Comparison of ENCODE assay signal across 8 mouse cellular contexts in genomic region chr9:48910885-48911537, GRCm38 (mm10). TPM values are rescaled to one million over a fixed set of nuclear protein-coding genes. Genes with fewer than 3 reads are reported as not detected.
DNase-seq lines count a peak whose midpoint lies in the region; ATAC-seq lines count a peak whose summit lies in the region.

TSS of gene Htr3a (minus strand) at chr9:48911099.

- H3K4me3 ChIP-seq in midbrain, embryonic 10.5 days, result no peak within 1 kb of the TSS
- no peak within 1 kb of the TSS for H3K4me3 ChIP-seq in midbrain, embryonic 11.5 days (ENCODE audit: low read depth, low read length)
- H3K4me3 ChIP-seq in embryonic facial prominence, embryonic 15.5 days (replicated peaks), result no peak within 1 kb of the TSS
- no peak within 1 kb of the TSS for H3K4me3 ChIP-seq in heart, embryonic 15.5 days
- H3K4me3 ChIP-seq in lung, embryonic 15.5 days, result no peak within 1 kb of the TSS

- H3K27me3 ChIP-seq in midbrain, embryonic 10.5 days (ENCODE audit: low read depth, poor library complexity, severe bottlenecking), result peaks cover 30% of the 10 kb centered on the region
- H3K27me3 ChIP-seq in midbrain, embryonic 11.5 days (ENCODE audit: control insufficient read depth, insufficient read depth, low read length), result no peaks in the 10 kb centered on the region
- no peaks in the 10 kb centered on the region; the same call in 1 of the 2 replicates for H3K27me3 ChIP-seq in embryonic facial prominence, embryonic 15.5 days
- H3K27me3 ChIP-seq in heart, embryonic 15.5 days, result 0 out of 2 replicates have a peak, but pooled peaks cover 6% of the 10 kb centered on the region
- no peaks in the 10 kb centered on the region for H3K27me3 ChIP-seq in lung, embryonic 15.5 days

- no peaks in the 10 kb centered on the region for H3K9me3 ChIP-seq in midbrain, embryonic 10.5 days (replicated peaks)
- no peaks in the 10 kb centered on the region for H3K9me3 ChIP-seq in midbrain, embryonic 11.5 days (ENCODE audit: control insufficient read depth, low read length)
- H3K9me3 ChIP-seq in embryonic facial prominence, embryonic 15.5 days (replicated peaks), result no peaks in the 10 kb centered on the region
- no peaks in the 10 kb centered on the region for H3K9me3 ChIP-seq in heart, embryonic 15.5 days (replicated peaks)
- H3K9me3 ChIP-seq in lung, embryonic 15.5 days, result no peaks in the 10 kb centered on the region

- no peaks in the 10 kb centered on the region for H3K36me3 ChIP-seq in midbrain, embryonic 10.5 days
- H3K36me3 ChIP-seq in midbrain, embryonic 11.5 days (ENCODE audit: control insufficient read depth, insufficient read depth, low read length), result no peaks in the 10 kb centered on the region
- H3K36me3 ChIP-seq in embryonic facial prominence, embryonic 15.5 days, result no peaks in the 10 kb centered on the region
- no peaks in the 10 kb centered on the region for H3K36me3 ChIP-seq in heart, embryonic 15.5 days
- H3K36me3 ChIP-seq in lung, embryonic 15.5 days, result no peaks in the 10 kb centered on the region

- WGBS in midbrain, embryonic 10.5 days, result 2% methylated on average over 9 of the region's 9 CpGs
- 4% methylated on average over 9 of the region's 9 CpGs for WGBS in midbrain, embryonic 11.5 days
- 1% methylated on average over 9 of the region's 9 CpGs for WGBS in embryonic facial prominence, embryonic 15.5 days
- WGBS in heart, embryonic 15.5 days, result 3% methylated on average over 9 of the region's 9 CpGs
- 1% methylated on average over 9 of the region's 9 CpGs for WGBS in lung, embryonic 15.5 days

- H3K27ac ChIP-seq in midbrain, embryonic 10.5 days (replicated peaks), result no peak within 1 kb of the TSS
- H3K27ac ChIP-seq in midbrain, embryonic 11.5 days (ENCODE audit: low read depth, low read length), result no peak within 1 kb of the TSS
- no peak within 1 kb of the TSS for H3K27ac ChIP-seq in embryonic facial prominence, embryonic 15.5 days (replicated peaks)
- H3K27ac ChIP-seq in heart, embryonic 15.5 days, result peak within 1 kb of the TSS; percentile 39
- no peak within 1 kb of the TSS for H3K27ac ChIP-seq in lung, embryonic 15.5 days

- H3K9ac ChIP-seq in midbrain, embryonic 11.5 days (ENCODE audit: low read length), result no peak within 1 kb of the TSS
- H3K9ac ChIP-seq in embryonic facial prominence, embryonic 15.5 days, result no peak within 1 kb of the TSS
- H3K9ac ChIP-seq in heart, embryonic 15.5 days, result no peak within 1 kb of the TSS
- no peak within 1 kb of the TSS for H3K9ac ChIP-seq in lung, embryonic 15.5 days

- H3K4me1 ChIP-seq in midbrain, embryonic 10.5 days, result peaks cover 16% of the 10 kb centered on the region
- H3K4me1 ChIP-seq in midbrain, embryonic 11.5 days (ENCODE audit: control insufficient read depth, insufficient read depth, low read length), result 0 out of 2 replicates have a peak, but pooled peaks cover 2% of the 10 kb centered on the region
- peaks cover 10% of the 10 kb centered on the region for H3K4me1 ChIP-seq in embryonic facial prominence, embryonic 15.5 days
- peaks cover 10% of the 10 kb centered on the region for H3K4me1 ChIP-seq in heart, embryonic 15.5 days (replicated peaks)
- 0 out of 2 replicates have a peak, but pooled peaks cover 7% of the 10 kb centered on the region for H3K4me1 ChIP-seq in lung, embryonic 15.5 days

- no peak within 1 kb of the TSS for H3K4me2 ChIP-seq in midbrain, embryonic 11.5 days
- H3K4me2 ChIP-seq in embryonic facial prominence, embryonic 15.5 days (replicated peaks), result 0 out of 2 replicates have a peak within 1 kb of the TSS, but pooled peaks have one; percentile 12
- peak within 1 kb of the TSS; percentile 43 for H3K4me2 ChIP-seq in heart, embryonic 15.5 days
- H3K4me2 ChIP-seq in lung, embryonic 15.5 days, result no peak within 1 kb of the TSS

- ATAC-seq in midbrain, embryonic 11.5 days (ENCODE audit: low FRiP score), result no peak
- ATAC-seq in embryonic facial prominence, embryonic 15.5 days (ENCODE audit: insufficient number of reproducible peaks, low FRiP score, low TSS enrichment, low read depth), result peak; percentile 77; the same call in 1 of the 2 replicates
- peak; percentile 92 for ATAC-seq in heart, embryonic 15.5 days (replicated peaks; ENCODE audit: insufficient number of reproducible peaks, insufficient read depth, low FRiP score, low read depth)
- peak; percentile 67; the same call in 1 of the 2 replicates for ATAC-seq in lung, embryonic 15.5 days (ENCODE audit: borderline replicate concordance, extremely low read depth, low FRiP score, low TSS enrichment)

- DNase-seq in midbrain, embryonic 10.5 days (ENCODE audit: low spot score), result peak; percentile 24
- DNase-seq in midbrain, embryonic 11.5 days (ENCODE audit: low spot score, missing footprints), result no peak
- DNase-seq in kidney, postnatal 4 days, result peak; percentile 75 to 82
- peak; percentile 85 to 86 for DNase-seq in right cerebral cortex, postnatal 10 days (ENCODE audit: low spot score in 2 of 2)
- no peak for DNase-seq in thymus, postnatal 0 days (ENCODE audit: low spot score)

RNA-seq across cellular contexts. Expression of gene Htr3a, which starts in this region (rescaled TPM):
- 0.20 and 0.25 TPM in 2 replicates for polyA plus RNA-seq in midbrain, embryonic 10.5 days (2016; fragmentation: Nextera tagmentation; extraction: Ambion mirVana)
- 0.11 and 0.19 TPM in 2 replicates for polyA plus RNA-seq in midbrain, embryonic 11.5 days (2014; fragmentation: Nextera tagmentation; extraction: Ambion mirVana)
- 1.4 and 1.9 TPM in 2 replicates for polyA plus RNA-seq in embryonic facial prominence, embryonic 15.5 days (2015; fragmentation: Nextera tagmentation; extraction: Ambion mirVana)
- polyA plus RNA-seq in heart, embryonic 15.5 days (2015; fragmentation: Nextera tagmentation; extraction: Ambion mirVana), result 0.60 and 0.63 TPM in 2 replicates
- 0.74 and 2.1 TPM in 2 replicates for polyA plus RNA-seq in lung, embryonic 15.5 days (2015; fragmentation: Nextera tagmentation; extraction: Ambion mirVana)
- 0.12 and 0.22 TPM in 2 replicates for polyA plus RNA-seq in thymus, postnatal 0 days (2015; fragmentation: Nextera tagmentation; extraction: Ambion mirVana)

Comparison
In these comparisons a context has a peak if more than half of its experiments do, and no peak if none do; other contexts are left out.
1. Peak in DNase-seq in midbrain, embryonic 10.5 days; RNA of the gene not detected or under 1 TPM.
2. Peak in ATAC-seq, H3K27ac ChIP-seq and H3K4me2 ChIP-seq in heart, embryonic 15.5 days; RNA of the gene not detected or under 1 TPM.
3. DNase-seq: peak in kidney, postnatal 4 days (2 of 2) and right cerebral cortex, postnatal 10 days (2 of 2); none in midbrain, embryonic 11.5 days (single experiment) and thymus, postnatal 0 days (single experiment).